Mouse (Mus musculus): ENCODE data around the gene Stac3. TPM values are rescaled to one million over a fixed set of nuclear protein-coding genes. Genes with fewer than 3 reads are reported as not detected.

The Stac3 gene
- polyA plus RNA-seq (2012; rRNA removed) = 9.7 and 15.0 TPM in 2 replicates

DNA sequence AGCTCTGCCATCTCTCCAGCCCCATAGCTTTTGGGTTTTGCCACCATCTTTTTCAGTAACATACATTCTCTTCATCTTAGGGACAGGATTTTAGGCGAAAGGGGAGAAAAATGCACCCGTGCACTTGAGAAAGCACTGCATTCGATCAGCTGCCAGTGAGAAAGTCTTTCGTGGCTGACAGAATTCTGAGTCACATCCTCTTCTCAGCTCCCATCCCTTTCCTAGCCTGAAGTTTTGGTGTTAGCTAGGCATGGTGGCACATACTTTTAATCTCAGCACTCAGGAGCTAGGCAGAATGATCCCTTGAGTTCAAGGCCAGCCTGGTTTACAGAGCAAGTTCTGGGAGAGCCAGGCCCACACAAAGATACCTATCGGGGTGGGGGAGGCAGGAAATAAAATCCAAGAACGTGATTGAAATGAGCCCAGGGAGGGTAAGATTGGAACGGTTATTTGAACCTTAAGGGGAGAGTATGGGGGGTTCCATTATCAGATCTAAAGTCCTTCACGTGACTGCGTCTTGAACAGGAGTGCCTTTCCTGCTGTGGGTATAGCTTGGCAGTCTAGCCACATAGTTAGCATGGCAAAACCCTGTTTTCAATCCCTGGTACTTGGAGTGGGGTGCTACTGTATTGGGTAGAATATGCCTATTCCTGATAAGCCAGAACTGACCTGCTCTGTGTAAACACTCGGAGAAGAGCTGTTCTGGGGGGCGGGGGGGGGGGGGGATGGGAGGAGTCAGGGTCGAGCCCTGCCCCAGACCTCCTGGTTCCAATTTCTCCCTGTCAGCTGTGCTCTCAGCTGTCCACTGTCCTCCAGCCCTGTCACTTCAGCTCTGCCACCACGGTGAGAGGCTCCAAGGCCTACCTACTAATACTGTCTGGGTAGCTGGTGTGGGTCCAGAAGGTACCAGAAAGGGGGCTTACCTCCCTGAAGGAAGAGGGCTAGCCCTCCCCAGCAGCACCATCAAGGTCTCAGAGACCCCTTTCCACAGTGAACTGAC is at the start of gene Stac3:
TSS of gene Stac3 (plus strand) at position 793 of the 1,000 bp plus-strand sequence.

DNA sequence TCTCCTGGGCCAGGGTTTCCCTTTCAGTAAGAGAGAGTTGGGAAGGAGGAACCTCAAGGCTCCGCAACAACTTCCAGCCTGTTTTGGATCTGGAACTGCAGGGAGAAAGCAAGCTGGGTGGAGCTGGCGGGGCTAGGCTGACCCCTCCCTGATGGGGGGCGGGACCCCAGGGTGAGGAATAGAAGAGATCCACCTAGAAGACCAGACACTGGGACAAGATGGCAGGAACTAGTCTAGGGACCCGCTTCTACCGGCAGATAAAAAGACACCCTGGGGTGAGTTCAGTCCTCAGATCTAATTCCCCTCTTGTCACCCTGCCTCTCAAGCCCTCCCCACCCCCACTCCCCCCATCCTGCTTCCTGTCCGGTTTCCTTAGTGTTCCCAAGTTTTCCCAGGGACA is 13.3 kb downstream of the Stac3 start, which contains the start of gene Ndufa4l2:
TSS of gene Ndufa4l2 (plus strand) at position 204 of the 400 bp plus-strand sequence.

DNA sequence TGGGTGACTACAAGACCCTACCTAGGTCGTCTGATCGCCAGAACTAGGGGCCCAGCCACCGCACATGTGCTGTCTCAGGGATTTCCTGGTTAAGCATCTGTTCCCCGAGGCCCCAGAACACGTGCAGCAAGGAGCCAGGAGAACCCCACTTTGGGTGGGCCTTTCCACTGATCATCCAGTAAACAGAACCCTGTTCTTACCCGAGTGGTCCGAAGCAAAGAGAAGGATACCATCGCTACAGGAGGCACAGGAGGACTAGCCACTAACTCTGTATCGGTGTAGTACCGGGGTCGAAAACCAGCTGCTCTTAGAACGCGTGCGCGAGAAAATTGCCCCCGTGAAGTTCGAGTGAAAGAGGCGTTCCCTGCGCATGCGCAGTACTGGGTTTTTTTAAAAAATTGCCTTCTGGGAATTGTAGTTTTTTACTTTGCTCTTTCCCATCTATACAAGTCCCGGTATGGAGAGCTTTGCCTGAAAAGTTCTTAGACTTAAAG is 20.6 kb downstream of the Stac3 start, which contains the start of gene Shmt2:
TSS of gene Shmt2 (minus strand) at position 357 of the 494 bp plus-strand sequence.

DNA sequence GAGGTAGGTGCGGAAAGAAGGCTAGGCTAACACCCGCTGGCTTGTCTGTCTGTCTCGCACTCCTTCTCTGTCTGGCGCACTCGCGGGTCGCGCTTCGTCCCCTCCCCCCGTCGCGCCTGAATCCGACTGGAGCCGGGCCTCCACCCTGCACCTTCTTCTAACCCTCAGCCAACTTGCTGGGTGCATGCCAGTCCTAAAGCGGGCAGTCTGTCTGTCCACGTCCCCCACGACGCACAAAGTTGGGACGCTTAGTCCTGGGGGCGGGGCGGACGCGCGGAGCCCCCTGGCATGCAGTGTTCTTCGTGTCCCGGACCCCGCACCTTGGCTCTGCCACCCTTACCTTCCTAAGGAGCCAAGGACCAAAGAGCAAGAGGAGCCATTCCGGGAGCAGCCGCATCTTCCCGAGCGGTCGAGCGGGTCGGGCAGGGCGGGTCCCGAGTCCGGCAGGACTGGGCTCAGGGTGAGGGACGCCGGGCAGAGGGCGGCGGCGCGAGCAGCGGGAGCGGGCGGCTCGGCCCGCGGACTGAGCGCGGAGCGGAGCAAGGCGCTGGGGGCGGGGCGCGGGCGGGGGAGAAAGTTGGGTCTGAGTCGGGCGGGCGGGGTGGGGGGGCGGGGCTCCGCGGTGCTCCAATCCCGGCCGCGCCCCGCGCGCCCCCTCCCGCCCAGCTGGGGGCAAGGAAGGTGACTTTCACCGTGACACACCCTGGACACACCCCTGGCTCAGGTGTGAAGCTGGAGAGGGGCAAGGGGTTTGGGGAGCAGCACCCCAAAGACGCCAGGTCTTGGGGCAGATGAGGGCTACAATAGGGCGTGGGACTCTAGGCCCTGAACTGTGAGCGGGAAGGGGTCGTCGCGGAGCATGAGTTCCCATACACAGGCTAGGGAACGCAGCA is 32.8 kb downstream of the Stac3 start, which contains the start of gene Nxph4:
TSS of gene Nxph4 (minus strand) at position 524 of the 893 bp plus-strand sequence.

Other genes with a start within 250 kb of the Stac3 start
- 115 and 116 TPM in 2 replicates for gene Kif5a, start 238.3 kb upstream of the Stac3 start, polyA plus RNA-seq (2012; rRNA removed)
- gene Dctn2, start 235.3 kb upstream of the Stac3 start, polyA plus RNA-seq (2012; rRNA removed) = 328 and 341 TPM in 2 replicates
- 49.6 and 66.7 TPM in 2 replicates for gene Mbd6, start 212.7 kb upstream of the Stac3 start, polyA plus RNA-seq (2012; rRNA removed)
- 89.7 and 94.2 TPM in 2 replicates for gene Mars, start 189.9 kb upstream of the Stac3 start, polyA plus RNA-seq (2012; rRNA removed)
- gene Arhgap9, start 179.7 kb upstream of the Stac3 start, polyA plus RNA-seq (2012; rRNA removed) = 1.2 and 1.3 TPM in 2 replicates
- gene Gli1, start 159.7 kb upstream of the Stac3 start, polyA plus RNA-seq (2012; rRNA removed) = 9.4 and 26.2 TPM in 2 replicates
- not detected in 2 replicates for gene Inhbe, start 147.3 kb upstream of the Stac3 start, polyA plus RNA-seq (2012; rRNA removed)
- not detected in 2 replicates for gene Inhbc, start 131.3 kb upstream of the Stac3 start, polyA plus RNA-seq (2012; rRNA removed)
- 62.5 and 71.6 TPM in 2 replicates for gene R3hdm2, start 121.4 kb upstream of the Stac3 start, polyA plus RNA-seq (2012; rRNA removed)
- 10.8 and 13.2 TPM in 2 replicates for gene Ndufa4l2, start 13.3 kb downstream of the Stac3 start, polyA plus RNA-seq (2012; rRNA removed)
- 91.9 and 95.9 TPM in 2 replicates for gene Shmt2, start 20.8 kb downstream of the Stac3 start, polyA plus RNA-seq (2012; rRNA removed)
- 26.9 and 35.5 TPM in 2 replicates for gene Nxph4, start 32.9 kb downstream of the Stac3 start, polyA plus RNA-seq (2012; rRNA removed)
- gene Lrp1, start 119.5 kb downstream of the Stac3 start, polyA plus RNA-seq (2012; rRNA removed) = 163 and 211 TPM in 2 replicates
- 8.3 and 11.7 TPM in 2 replicates for gene Stat6, start 141.3 kb downstream of the Stac3 start, polyA plus RNA-seq (2012; rRNA removed)
- gene Nemp1, start 165.2 kb downstream of the Stac3 start, polyA plus RNA-seq (2012; rRNA removed) = 8.7 and 9.0 TPM in 2 replicates
- gene Nab2, start 166.9 kb downstream of the Stac3 start, polyA plus RNA-seq (2012; rRNA removed) = 9.8 and 18.1 TPM in 2 replicates
- 2.8 and 3.1 TPM in 2 replicates for gene Myo1a, start 203.5 kb downstream of the Stac3 start, polyA plus RNA-seq (2012; rRNA removed)
- 0.44 and 1.0 TPM in 2 replicates for gene Tac2, start 222.8 kb downstream of the Stac3 start, polyA plus RNA-seq (2012; rRNA removed)
- 14.6 and 15.2 TPM in 2 replicates for gene Zbtb39, start 237.9 kb downstream of the Stac3 start, polyA plus RNA-seq (2012; rRNA removed)

Data from central nervous system, embryonic 14 days (tissue).